Comparison of ENCODE assay signal across 14 mouse cellular contexts in genomic region chr13:44133436-44133835, GRCm38 (mm10).
DNase-seq lines count a peak whose midpoint lies in the region; ATAC-seq lines count a peak whose summit lies in the region.
"Had no signal": no experiment of that assay in that cellular context is flagged by ENCODE, and none has a peak within 500 bp of the region (broad histone marks: within the 10 kb centered on the region; RNA-seq: fewer than 3 reads in every experiment).

No protein-coding gene starts in this region.

- H3K4me3 ChIP-seq in hindbrain, embryonic 11.5 days (ENCODE audit: low read depth, low read length): no peak overlapping the region
- H3K4me3 ChIP-seq in hindbrain, embryonic 16.5 days (ENCODE audit: low read length): no peak overlapping the region
- H3K4me3 ChIP-seq in embryonic facial prominence, embryonic 10.5 days: no peak overlapping the region
- H3K4me3 ChIP-seq: erythroblast, embryonic 14.5 days; hindbrain, embryonic 13.5 days; limb, embryonic 12.5 days; megakaryocyte, embryonic 14.5 days had no signal

- H3K9me3 ChIP-seq in hindbrain, embryonic 11.5 days (ENCODE audit: control insufficient read depth, low read length): no peaks in the 10 kb centered on the region
- H3K9me3 ChIP-seq in hindbrain, embryonic 16.5 days (ENCODE audit: control insufficient read depth, low read length): no peaks in the 10 kb centered on the region
- no peaks in the 10 kb centered on the region for H3K9me3 ChIP-seq in embryonic facial prominence, embryonic 10.5 days
- H3K9me3 ChIP-seq: G1E; hindbrain, embryonic 13.5 days; limb, embryonic 12.5 days had no signal

- H3K27ac ChIP-seq in hindbrain, embryonic 11.5 days (ENCODE audit: low read depth, low read length): no peak overlapping the region
- no peak overlapping the region for H3K27ac ChIP-seq in hindbrain, embryonic 16.5 days (ENCODE audit: low read depth, low read length)
- H3K27ac ChIP-seq in embryonic facial prominence, embryonic 10.5 days (replicated peaks): no peak overlapping the region
- H3K27ac ChIP-seq: hindbrain, embryonic 13.5 days; limb, embryonic 12.5 days had no signal

- no peaks in the 10 kb centered on the region for H3K27me3 ChIP-seq in hindbrain, embryonic 11.5 days (ENCODE audit: control insufficient read depth, insufficient read depth, low read length)
- H3K27me3 ChIP-seq in hindbrain, embryonic 16.5 days (replicated peaks; ENCODE audit: control insufficient read depth, insufficient read depth, low read length): no peaks in the 10 kb centered on the region
- peaks cover 9% of the 10 kb centered on the region for H3K27me3 ChIP-seq in embryonic facial prominence, embryonic 10.5 days (replicated peaks; ENCODE audit: low read depth, poor library complexity, severe bottlenecking)
- H3K27me3 ChIP-seq: hindbrain, embryonic 13.5 days had no signal

- ATAC-seq in hindbrain, embryonic 11.5 days (ENCODE audit: low FRiP score): no peak
- ATAC-seq in hindbrain, embryonic 16.5 days: no peak

- H3K4me1 ChIP-seq in hindbrain, embryonic 11.5 days (replicated peaks; ENCODE audit: control insufficient read depth, insufficient read depth, low read length): no peaks in the 10 kb centered on the region
- no peaks in the 10 kb centered on the region for H3K4me1 ChIP-seq in hindbrain, embryonic 16.5 days (ENCODE audit: control insufficient read depth, insufficient read depth, low read depth, low read length)
- peaks cover 10% of the 10 kb centered on the region for H3K4me1 ChIP-seq in embryonic facial prominence, embryonic 10.5 days

- H3K9ac ChIP-seq in hindbrain, embryonic 11.5 days (ENCODE audit: low read depth, low read length): no peak overlapping the region
- H3K9ac ChIP-seq in hindbrain, embryonic 16.5 days (ENCODE audit: low read depth, low read length): no peak overlapping the region
- H3K9ac ChIP-seq: hindbrain, embryonic 13.5 days; limb, embryonic 12.5 days had no signal

- DNase-seq in hindbrain, embryonic 11.5 days (ENCODE audit: low spot score): peak; percentile 48
- peak; percentile 25 for DNase-seq in A20 (ENCODE audit: low read depth, low spot score)
- peak; percentile 35 for DNase-seq in embryonic facial prominence, embryonic 10.5 days (ENCODE audit: low spot score)
- peak; percentile 57 for DNase-seq in heart, postnatal 4 days
- no peak for DNase-seq in ovary, adult 18-20 months (ENCODE audit: low spot score)
- no peak for DNase-seq in spleen, postnatal 14 days (ENCODE audit: low spot score in 2 of 2)
- DNase-seq in right cerebral cortex, postnatal 10 days (ENCODE audit: low spot score in 2 of 2): no peak
- DNase-seq: thymus, postnatal 25 days had no signal

- no peak overlapping the region for H3K4me2 ChIP-seq in hindbrain, embryonic 11.5 days (replicated peaks; ENCODE audit: low read depth, low read length)
- H3K4me2 ChIP-seq in hindbrain, embryonic 16.5 days (ENCODE audit: low read length): no peak overlapping the region
- H3K4me2 ChIP-seq: hindbrain, embryonic 13.5 days; limb, embryonic 12.5 days had no signal

- H3K36me3 ChIP-seq in hindbrain, embryonic 11.5 days (ENCODE audit: control insufficient read depth, insufficient read depth, low read length): no peaks in the 10 kb centered on the region
- H3K36me3 ChIP-seq in hindbrain, embryonic 16.5 days (ENCODE audit: control insufficient read depth, insufficient read depth, low read length): no peaks in the 10 kb centered on the region
- H3K36me3 ChIP-seq in embryonic facial prominence, embryonic 10.5 days (replicated peaks): no peaks in the 10 kb centered on the region
- H3K36me3 ChIP-seq: G1E; hindbrain, embryonic 13.5 days; limb, embryonic 12.5 days had no signal

- WGBS in hindbrain, embryonic 11.5 days: 48% methylated on average over 9 of the region's 9 CpGs
- 35% methylated on average over 9 of the region's 9 CpGs for WGBS in hindbrain, embryonic 16.5 days
- 67% methylated on average over 9 of the region's 9 CpGs for WGBS in embryonic facial prominence, embryonic 10.5 days

Comparison
In these comparisons a context has a peak if more than half of its experiments do, and no peak if none do; other contexts are left out.
1. DNase-seq: peak in hindbrain, embryonic 11.5 days (single experiment), A20 (single experiment), embryonic facial prominence, embryonic 10.5 days (single experiment) and heart, postnatal 4 days (single experiment); none in ovary, adult 18-20 months (single experiment), spleen, postnatal 14 days (0 of 2) and right cerebral cortex, postnatal 10 days (0 of 2).